Mouse (Mus musculus) embryonic facial prominence, embryonic 11.5 days (tissue): ENCODE results near the gene Iqcg. TPM values are rescaled to one million over a fixed set of nuclear protein-coding genes. Genes with fewer than 3 reads are reported as not detected.

Source experiments
- ATAC-seq: fragments of 200-750 bp; cut with Nextera tagmentation; replicated peaks from 2 replicates; pipeline ENCODE4 v1.8.0; 2017; ENCODE audit warnings: low read depth; ENCODE audit not compliant: insufficient number of reproducible peaks, low FRiP score, low TSS enrichment
- DNase-seq: peaks from one replicate; pipeline ENCODE4 v3.0.0-alpha.2; 2015; ENCODE audit warnings: low spot score
- H3K27ac ChIP-seq: fragments of 300-500 bp; sonication (generic); replicated peaks from 2 replicates; pipeline ENCODE4 v1.5.1; 2014; ENCODE audit warnings: mild to moderate bottlenecking, low read depth, low read length, control low read depth
- H3K27me3 ChIP-seq: fragments of 300-500 bp; sonication (generic); 2 replicates; pipeline ENCODE4 v1.6.1; 2014; ENCODE audit warnings: mild to moderate bottlenecking, low read length, moderate library complexity, mixed read lengths; ENCODE audit not compliant: control insufficient read depth, insufficient read depth
- H3K36me3 ChIP-seq: fragments of 300-500 bp; sonication (generic); replicated peaks from 2 replicates; pipeline ENCODE4 v1.6.1; 2014; ENCODE audit warnings: low read depth, mild to moderate bottlenecking, low read length, moderate library complexity, mixed read lengths; ENCODE audit not compliant: control insufficient read depth, insufficient read depth
- H3K4me1 ChIP-seq: fragments of 300-500 bp; sonication (generic); 2 replicates; pipeline ENCODE4 v1.6.1; 2014; ENCODE audit warnings: low read length, mixed read lengths; ENCODE audit not compliant: control insufficient read depth, insufficient read depth
- H3K4me2 ChIP-seq: fragments of 300-500 bp; sonication (generic); 2 replicates; pipeline ENCODE4 v1.6.1; 2014; ENCODE audit warnings: low read depth, mild to moderate bottlenecking, control low read depth, low read length, moderate library complexity
- H3K4me3 ChIP-seq: fragments of 300-500 bp; sonication (generic); 2 replicates; pipeline ENCODE4 v1.5.1; 2014; ENCODE audit warnings: low read depth, low read length, control low read depth
- H3K9ac ChIP-seq: fragments of 300-500 bp; sonication (generic); replicated peaks from 2 replicates; pipeline ENCODE4 v1.6.1; 2014; ENCODE audit warnings: mild to moderate bottlenecking, control low read depth, low read length
- H3K9me3 ChIP-seq: fragments of 300-500 bp; sonication (generic); replicated peaks from 2 replicates; pipeline ENCODE4 v1.6.1; 2016; ENCODE audit warnings: mild to moderate bottlenecking, low read length, inconsistent platforms, mixed read lengths; ENCODE audit not compliant: control insufficient read depth
- WGBS: fragments of 180-500 bp; shearing (Covaris S2); extraction: QIAGEN DNeasy Blood & Tissue Kit; methylation state at CpG from one replicate; pipeline ENCODE4 v1.1.7; 2014; 5-methylcytosine and 5-hydroxymethylcytosine counted together
- polyA plus RNA-seq: library from polyadenylated mRNA; unstranded; fragments of >200 nt; fragmentation: Nextera tagmentation; extraction: Ambion mirVana; gene quantifications from 2 replicates; pipeline ENCODE4 v1.2.1, GENCODE M21; 2014

The Iqcg gene
- polyA plus RNA-seq, 1 experiment from 2014 or later = 3.8 TPM

- DNase-seq (no peak), ATAC-seq (no peak)
- Histone ChIP-seq H3K27me3 (no peaks in the 10 kb centered on the region), H3K4me3 (no peak overlapping the region), H3K27ac (no peak overlapping the region), H3K9me3 (no peaks in the 10 kb centered on the region), H3K36me3 (no peaks in the 10 kb centered on the region; the same call in 1 of the 2 replicates), H3K4me1 (no peaks in the 10 kb centered on the region), H3K9ac (no peak overlapping the region), H3K4me2 (no peak overlapping the region)
- 80% methylated on average over 7 of the region's 7 CpGs for WGBS
These were observed 48.6 kb downstream of the Iqcg start for GRCm38 (mm10) chr16:33007436-33007835.

GRCm38 (mm10) chr16:33006888-33007287, 49.1 kb downstream of the Iqcg start:
- 93% methylated on average over 7 of the region's 7 CpGs for WGBS
- Histone ChIP-seq H3K27me3 (no peaks in the 10 kb centered on the region), H3K9me3 (no peaks in the 10 kb centered on the region), H3K27ac (no peak overlapping the region), H3K4me3 (no peak overlapping the region), H3K36me3 (no peaks in the 10 kb centered on the region; the same call in 1 of the 2 replicates), H3K4me2 (no peak overlapping the region), H3K9ac (no peak overlapping the region), H3K4me1 (no peaks in the 10 kb centered on the region)
- ATAC-seq (no peak), DNase-seq (no peak)

DNA sequence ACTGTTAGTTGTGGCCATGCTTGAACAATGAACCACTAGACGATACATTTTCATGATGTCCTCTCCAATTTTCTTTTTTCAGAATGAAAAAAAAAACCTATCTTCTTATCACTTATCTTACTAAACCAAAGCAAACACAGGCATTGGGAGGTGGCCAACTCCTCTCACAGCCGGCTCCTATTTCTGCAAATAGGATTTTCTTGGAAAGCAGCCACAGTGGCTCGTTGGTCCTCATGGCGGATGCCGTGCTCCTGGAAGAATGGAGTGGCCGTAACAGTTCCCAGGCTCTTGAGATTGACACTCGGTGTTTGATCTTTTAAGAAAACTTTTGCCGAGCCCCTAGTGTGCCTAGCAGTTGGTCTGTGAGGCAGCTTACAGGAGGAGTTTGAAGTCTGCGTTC, 50.8 kb downstream of the Iqcg start:
- Histone ChIP-seq H3K4me1 (no peaks in the 10 kb centered on the region), H3K9me3 (no peaks in the 10 kb centered on the region), H3K36me3 (peaks cover 1% of the 10 kb centered on the region), H3K4me3 (no peak overlapping the region), H3K27me3 (no peaks in the 10 kb centered on the region), H3K27ac (no peak overlapping the region), H3K9ac (no peak overlapping the region), H3K4me2 (no peak overlapping the region)
- DNase-seq = no peak
- no peak for ATAC-seq
- WGBS = 65% methylated on average over 9 of the region's 9 CpGs

- Histone ChIP-seq H3K9me3 (no peaks in the 10 kb centered on the region), H3K9ac (no peak overlapping the region), H3K4me3 (no peak overlapping the region), H3K36me3 (no peaks in the 10 kb centered on the region), H3K27ac (no peak overlapping the region), H3K4me2 (no peak overlapping the region), H3K27me3 (no peaks in the 10 kb centered on the region), H3K4me1 (no peaks in the 10 kb centered on the region)
- 96% methylated on average over 5 of the region's 5 CpGs for WGBS
- DNase-seq (no peak), ATAC-seq (no peak)
These were observed 63.9 kb downstream of the Iqcg start for GRCm38 (mm10) chr16:32992158-32992557.

DNA sequence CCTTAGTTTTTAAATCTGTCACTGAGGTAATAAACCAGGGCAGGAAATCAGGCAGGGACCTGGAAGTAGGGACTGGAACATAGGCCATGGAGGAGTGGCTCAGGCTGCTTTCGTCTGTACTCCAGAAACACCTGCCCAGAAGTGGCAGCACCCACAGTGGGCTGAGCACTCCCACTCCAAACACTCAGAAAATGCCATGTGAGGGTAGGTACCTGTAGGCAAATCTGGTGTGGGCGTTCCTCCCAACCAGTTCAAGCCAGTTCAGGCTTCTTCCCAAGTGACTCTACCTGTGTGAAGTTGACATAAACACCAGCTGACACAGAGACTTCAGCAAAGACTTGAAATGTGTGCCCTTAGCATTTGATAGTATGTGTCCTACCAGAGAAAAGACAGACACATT, 71.4 kb downstream of the Iqcg start:
- H3K27ac ChIP-seq = no peak overlapping the region
- peaks cover 3% of the 10 kb centered on the region; the same call in 1 of the 2 replicates for H3K36me3 ChIP-seq
- 95% methylated on average over 2 of the region's 2 CpGs for WGBS
- H3K9me3 ChIP-seq = no peaks in the 10 kb centered on the region
- H3K4me2 ChIP-seq = no peak overlapping the region
- ATAC-seq = no peak
- no peak for DNase-seq
- no peaks in the 10 kb centered on the region for H3K4me1 ChIP-seq
- no peak overlapping the region for H3K9ac ChIP-seq
- H3K27me3 ChIP-seq = no peaks in the 10 kb centered on the region
- H3K4me3 ChIP-seq = no peak overlapping the region

DNA sequence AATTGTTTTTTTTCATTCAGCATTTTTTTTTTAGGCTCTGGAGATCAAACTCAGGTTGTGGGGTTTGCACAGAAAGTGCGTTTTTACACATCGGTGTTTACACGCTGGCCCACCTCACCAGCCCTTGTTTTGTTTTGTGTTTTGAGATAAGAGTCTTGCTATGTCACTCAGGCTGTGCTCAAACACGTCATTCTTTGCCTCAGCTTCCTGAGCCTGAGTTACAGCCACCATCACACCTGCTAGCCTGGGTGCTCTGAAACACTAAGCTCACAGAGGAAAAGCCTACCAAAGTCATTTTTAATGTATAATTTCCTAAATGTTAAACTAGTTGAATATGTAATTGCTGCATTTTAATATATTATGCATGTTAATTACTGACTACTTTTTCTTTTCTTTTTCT, 74.6 kb downstream of the Iqcg start:
- Histone ChIP-seq H3K4me2 (no peak overlapping the region), H3K27me3 (no peaks in the 10 kb centered on the region), H3K36me3 (peaks cover 3% of the 10 kb centered on the region; the same call in 1 of the 2 replicates), H3K9ac (no peak overlapping the region), H3K4me1 (no peaks in the 10 kb centered on the region), H3K4me3 (no peak overlapping the region), H3K9me3 (no peaks in the 10 kb centered on the region), H3K27ac (no peak overlapping the region)
- 94% methylated on average over 4 of the region's 4 CpGs for WGBS
- DNase-seq (no peak), ATAC-seq (no peak)

GRCm38 (mm10) chr16:32980227-32980626, 75.8 kb downstream of the Iqcg start:
- Histone ChIP-seq H3K27ac (no peak overlapping the region), H3K36me3 (peaks cover 3% of the 10 kb centered on the region; the same call in 1 of the 2 replicates), H3K4me2 (no peak overlapping the region), H3K4me3 (no peak overlapping the region), H3K27me3 (no peaks in the 10 kb centered on the region), H3K4me1 (no peaks in the 10 kb centered on the region), H3K9me3 (no peaks in the 10 kb centered on the region), H3K9ac (no peak overlapping the region)
- WGBS = 81% methylated on average over 1 of the region's 1 CpGs
- no peak for ATAC-seq
- no peak for DNase-seq

DNA sequence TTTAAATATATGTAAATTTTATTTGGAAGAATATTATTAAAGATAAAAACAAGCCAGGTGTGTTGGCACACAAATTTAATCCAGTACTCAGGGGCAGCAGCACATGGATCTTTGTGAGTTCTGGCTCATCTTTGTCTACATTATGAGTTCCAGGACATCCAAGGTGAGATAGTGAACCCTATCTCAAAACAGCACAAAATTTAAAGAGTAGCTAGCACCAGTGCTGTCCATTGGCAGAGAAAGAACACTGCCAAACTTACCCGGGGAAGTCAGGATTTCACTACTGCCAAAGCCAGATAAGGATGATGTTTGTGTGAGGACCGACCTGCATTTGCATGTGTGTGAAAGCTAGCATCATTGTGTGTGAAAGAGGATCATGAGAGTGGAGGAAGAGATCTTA, 83.0 kb downstream of the Iqcg start:
- H3K4me1 ChIP-seq = no peaks in the 10 kb centered on the region
- WGBS = 84% methylated on average over 2 of the region's 2 CpGs
- H3K27ac ChIP-seq = no peak overlapping the region
- H3K9me3 ChIP-seq = no peaks in the 10 kb centered on the region
- ATAC-seq = no peak
- H3K9ac ChIP-seq = no peak overlapping the region
- no peak overlapping the region for H3K4me2 ChIP-seq
- no peaks in the 10 kb centered on the region for H3K36me3 ChIP-seq
- no peak overlapping the region for H3K4me3 ChIP-seq
- no peaks in the 10 kb centered on the region for H3K27me3 ChIP-seq
- no peak for DNase-seq
